Mouse (Mus musculus) layer of hippocampus, adult 11-12 months (tissue): ENCODE results near the gene Lbr.

ENCODE experiments used
- DNase-seq: peaks from one replicate; pipeline ENCODE4 v3.0.0; 2022; ENCODE audit warnings: low spot score

Gene Lbr

DNA sequence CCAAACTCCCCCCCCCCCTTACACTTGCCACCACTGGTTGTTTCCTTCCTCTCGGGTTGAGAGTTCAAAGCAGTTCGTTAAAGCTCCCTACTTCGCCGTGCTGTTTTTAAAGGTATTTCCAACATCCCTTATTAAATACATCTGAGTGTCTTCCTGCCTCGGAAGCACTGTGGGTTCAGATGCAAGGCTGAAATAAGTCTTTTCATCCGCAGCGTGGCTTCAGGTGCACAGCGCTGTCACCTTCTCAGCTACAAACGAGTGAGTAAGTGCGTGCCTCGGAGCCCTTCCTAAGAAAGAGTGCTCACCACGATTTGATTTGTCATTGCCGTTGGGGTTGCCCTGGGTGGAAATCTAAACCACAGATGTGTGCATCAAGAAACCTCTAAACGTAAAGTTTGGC, at the start of gene Lbr:
Gene Lbr, minus strand, starts transcription at position 266 of the 400 bp plus-strand sequence.
- no peak for DNase-seq

DNA sequence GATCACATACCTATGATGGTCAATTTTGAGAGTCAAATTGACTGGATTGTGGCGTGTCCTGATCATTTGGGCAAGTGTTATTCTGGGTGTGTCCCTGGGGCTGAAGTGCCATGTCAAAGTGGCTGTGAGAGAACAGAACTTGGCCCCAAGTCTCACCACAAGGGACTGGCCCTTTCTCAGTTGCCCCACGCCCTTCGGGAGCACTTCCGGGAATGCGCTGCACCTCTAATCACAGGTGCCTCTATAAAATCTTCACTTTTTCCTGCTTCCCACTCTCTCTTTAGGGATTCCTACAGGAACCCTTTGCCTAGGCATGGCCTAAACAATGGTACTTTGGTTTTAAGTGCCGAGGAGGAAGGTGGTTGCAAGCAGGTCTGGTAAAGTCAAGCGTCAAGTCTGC, 46.8 kb upstream of the Lbr start:
- no peak for DNase-seq

DNA sequence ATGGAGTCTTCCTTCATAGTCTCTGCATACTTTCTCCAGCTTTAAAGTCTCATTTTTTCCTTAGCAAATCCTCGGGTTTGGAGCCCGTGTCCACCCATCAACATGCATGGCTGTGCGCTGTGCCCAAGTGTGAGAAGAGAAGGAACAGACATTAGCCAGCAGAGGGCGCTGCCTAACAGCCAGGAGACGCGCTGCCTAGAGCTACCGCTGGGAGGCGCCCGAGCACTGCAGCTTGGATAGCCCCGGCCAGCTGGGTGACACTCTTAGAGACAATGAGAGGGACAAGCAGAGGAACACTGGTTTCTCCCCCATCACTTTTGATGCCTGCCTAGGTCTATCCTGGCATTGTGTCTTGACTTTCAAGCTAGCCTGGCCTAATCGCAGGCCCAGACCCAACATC, 46.0 kb upstream of the Lbr start:
- DNase-seq = peak; percentile 91

GRCm38 (mm10) chr1:181881532-181881931, 38.7 kb upstream of the Lbr start:
- DNase-seq = peak; percentile 47

DNA sequence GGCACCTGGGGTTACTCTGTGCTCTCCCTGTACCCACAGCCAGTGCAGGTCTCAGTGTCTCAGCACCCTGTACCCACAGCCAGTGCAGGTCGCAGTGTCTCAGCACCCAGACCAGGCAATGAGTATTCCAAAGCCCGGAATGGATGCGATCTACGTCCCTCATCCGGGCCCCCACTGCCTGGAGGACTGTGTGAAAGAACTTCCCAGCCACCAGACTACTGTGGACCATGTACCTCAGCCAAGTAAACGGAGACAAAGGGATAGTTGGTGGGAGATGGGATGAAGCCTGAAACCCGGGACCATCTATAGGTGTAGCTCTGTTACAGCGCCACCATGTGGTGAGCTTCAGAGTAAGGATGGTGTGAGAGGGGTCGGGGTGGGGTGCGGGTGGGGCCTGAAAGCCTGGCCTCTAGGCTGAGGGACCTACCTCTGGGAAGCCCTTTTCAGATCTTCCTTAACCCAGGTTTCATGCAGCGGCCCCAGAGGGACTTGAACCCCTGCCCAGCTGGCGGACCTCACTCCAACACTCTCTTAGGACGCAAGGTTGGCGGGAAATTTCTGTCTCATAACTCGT, 38.0 kb upstream of the Lbr start:
- DNase-seq = no peak

GRCm38 (mm10) chr1:181878436-181878835, 35.6 kb upstream of the Lbr start:
- no peak for DNase-seq

DNA sequence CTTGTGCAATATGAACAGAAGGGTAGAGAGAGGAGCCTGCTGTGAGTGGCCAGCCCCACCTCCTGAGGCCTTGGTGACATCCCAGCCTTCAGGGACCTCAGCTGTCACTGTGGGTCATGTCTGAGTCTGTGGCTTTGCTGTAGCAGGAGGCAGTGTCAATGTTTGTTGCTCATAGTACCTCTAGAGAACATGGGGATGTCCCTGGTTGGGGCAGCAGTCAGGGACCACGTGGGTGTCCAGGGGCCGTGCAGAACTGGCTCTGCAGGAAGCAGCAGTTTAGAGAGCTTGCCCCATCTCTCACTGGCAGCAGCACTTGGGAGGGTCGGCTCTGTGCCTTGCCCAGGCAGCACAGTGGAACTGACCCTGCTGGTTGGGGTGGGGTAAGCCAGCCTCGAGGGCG, 34.2 kb upstream of the Lbr start:
- no peak for DNase-seq

- DNase-seq = no peak
Measured at GRCm38 (mm10) chr1:181876656-181877055, 33.8 kb upstream of the Lbr start.

DNA sequence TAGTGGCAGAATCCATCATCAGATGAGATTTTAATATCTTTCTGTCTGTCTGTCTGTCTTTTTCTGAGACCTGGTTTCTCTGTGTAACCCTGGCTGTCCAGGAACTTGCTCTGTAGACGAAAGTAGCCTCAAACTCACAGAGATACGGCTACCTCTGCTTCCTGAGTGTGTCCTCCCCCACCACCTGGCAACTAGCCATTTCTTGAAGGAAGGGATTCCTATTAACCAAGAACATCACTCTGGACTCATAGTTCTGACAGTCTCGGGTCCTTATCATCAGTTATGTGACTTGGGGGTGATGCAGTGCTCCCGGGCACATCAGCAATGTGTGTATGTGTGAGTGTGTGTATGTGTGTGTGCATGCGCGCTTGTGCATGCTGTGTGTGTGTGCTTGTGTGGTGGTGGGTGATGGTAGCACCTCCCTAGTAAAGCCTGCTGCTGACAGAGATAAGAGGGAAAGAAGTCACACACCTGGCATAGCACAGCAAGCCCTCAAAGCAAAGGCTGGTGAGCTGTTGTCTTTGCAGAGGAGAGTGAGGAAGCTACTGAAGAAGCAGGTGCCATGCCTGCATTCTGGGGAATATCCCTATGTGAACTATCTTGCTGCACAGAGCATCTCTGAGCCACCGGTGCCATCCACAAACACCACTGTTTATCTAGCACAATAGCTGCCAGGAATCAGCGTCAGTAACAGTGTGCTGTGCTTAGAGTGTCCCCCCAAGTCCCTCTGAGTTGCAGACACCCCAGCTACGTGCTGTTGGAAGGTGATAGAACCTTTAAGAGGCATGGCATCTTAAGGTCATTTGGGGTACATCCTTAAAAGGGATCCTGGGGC, 30.5 kb upstream of the Lbr start:
- DNase-seq = no peak

GRCm38 (mm10) chr1:181872639-181873038, 29.8 kb upstream of the Lbr start:
- DNase-seq = no peak

- DNase-seq = no peak
Measured at GRCm38 (mm10) chr1:181866429-181867280, 23.8 kb upstream of the Lbr start.

DNA sequence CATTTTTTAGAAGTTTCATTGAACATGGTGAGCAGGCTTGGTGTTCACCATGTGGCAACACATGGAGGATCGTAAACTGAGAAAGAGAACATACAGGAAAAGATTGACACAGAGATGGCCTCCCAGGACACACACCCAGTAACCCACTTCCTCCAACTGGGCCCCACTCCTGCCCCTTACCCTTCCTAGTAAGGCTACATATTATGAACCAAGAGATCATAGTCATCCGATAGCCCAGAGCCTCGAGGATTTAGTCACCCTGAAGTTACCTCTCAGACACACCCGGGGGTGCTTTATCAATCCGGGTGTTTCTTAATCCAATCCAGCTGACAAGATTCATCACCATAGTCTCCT, 23.0 kb upstream of the Lbr start:
- no peak for DNase-seq

GRCm38 (mm10) chr1:181864971-181865862, 22.4 kb upstream of the Lbr start:
- no peak for DNase-seq

- no peak for DNase-seq
Measured at GRCm38 (mm10) chr1:181863431-181863830, 20.6 kb upstream of the Lbr start.

DNA sequence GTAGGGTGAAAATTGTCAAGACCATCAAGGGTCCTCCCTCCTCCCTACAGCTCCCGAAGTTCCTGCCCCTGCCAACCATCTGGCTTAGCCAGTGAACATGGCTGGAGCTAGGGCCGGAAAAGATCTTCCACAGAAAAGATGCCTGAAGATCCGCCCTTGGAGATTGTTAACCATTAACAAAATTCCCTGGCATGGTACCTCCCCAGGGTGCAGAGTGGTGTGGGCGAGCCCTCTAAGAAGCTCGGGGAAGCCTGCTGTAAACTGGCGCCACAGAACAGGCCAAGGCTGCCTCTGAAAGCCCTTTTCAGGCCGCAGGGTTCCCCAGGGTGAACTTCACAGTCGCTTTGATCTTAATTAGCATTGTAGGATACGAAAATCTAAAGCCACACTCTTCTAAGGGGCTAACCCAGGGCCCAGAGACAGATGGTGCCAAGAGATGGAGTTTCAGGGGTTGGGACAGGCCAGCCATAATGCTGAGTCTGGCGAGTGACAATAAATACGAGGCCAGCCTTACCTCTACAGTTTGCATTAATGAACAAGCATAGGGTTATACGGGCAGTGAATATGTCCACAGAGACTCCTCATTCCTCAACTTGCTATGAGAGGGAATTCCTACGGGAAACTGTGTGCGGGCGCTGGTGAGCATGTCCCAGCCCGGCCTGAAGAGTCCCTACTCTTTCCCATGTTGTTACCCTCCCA, 20.0 kb upstream of the Lbr start:
- no peak for DNase-seq

DNA sequence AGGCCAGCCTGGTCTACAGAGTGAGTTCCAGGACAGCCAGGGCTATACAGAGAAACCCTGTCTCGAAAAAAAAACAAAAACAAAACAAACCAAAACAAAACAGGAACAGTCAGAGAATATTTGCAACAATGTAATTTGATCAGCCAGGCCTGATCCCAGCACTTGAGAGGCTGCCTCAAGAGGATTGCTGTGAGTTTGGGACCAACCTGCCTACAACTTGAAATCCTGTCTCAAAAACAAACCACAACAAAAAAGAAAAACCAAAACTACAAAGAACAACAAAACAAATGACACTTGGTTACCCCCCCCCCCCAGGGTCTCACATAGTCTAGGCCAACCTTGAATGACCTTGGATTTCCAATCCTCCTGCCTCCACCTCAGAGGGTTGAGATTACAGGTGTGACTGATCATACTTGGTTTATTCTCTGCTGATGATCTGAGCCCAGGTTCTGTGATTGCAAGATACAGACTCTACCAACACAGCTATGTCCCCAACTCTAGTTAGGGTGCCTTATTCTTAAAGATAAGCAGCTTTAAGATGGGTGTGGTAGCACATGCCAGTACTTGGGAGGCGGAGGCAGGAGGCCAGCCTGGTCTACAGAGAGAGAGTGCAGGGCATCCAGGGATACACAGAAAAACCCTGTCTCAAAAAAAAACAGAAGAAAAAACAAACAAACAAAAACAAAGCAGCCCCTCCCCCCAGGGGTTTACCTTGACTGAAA, 18.5 kb upstream of the Lbr start:
- no peak for DNase-seq

- peak; percentile 45 for DNase-seq
Measured at GRCm38 (mm10) chr1:181860659-181861058, 17.8 kb upstream of the Lbr start.

GRCm38 (mm10) chr1:181856329-181856728, 13.5 kb upstream of the Lbr start:
- no peak for DNase-seq

GRCm38 (mm10) chr1:181854829-181855228, 12.0 kb upstream of the Lbr start:
- no peak for DNase-seq

DNA sequence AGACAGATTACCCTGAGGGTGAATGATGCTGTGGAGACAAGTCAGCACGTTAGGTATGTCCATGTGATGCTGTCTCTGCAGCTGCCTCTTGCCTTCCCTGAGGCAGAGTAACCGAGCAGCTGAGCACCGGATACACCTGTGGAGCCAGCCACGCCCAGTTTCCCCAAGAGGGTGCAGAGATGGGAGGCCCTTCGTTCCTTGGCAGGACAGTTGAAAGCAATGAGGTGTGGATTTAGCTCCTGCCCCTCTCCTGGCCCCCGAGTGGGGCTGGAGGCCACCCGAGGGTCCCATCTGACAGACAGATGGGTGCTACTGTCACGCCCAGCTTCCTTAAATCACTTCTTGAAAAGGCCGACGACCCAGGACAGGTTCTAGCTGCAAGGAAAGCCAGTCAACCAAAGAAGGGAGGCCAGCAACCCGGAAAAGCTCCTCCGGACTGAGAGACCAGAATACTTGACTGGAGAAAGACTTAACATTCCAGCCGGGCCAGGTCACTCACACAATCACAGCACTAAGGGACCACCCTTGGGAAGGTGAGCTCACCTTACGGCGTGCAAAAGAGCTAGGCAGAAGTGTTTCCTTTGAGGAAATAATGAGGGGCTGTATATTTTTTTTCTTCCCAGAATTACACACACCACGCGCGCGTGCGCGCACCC, 10.4 kb upstream of the Lbr start:
- no peak for DNase-seq
